Mouse (Mus musculus) midbrain, embryonic 12.5 days (tissue): ENCODE measurements at regions not wholly inside any gene's neighbourhood (a gene's known extent, or its start where the extent isn't known, plus 50 kb on each side); places are given as distances from the start of the nearest gene placed in this dataset.

Experiments
- ATAC-seq: fragments of 200-750 bp; cut with Nextera tagmentation; 2 replicates; pipeline ENCODE4 v1.8.0; 2017; ENCODE audit warnings: low read depth, moderate TSS enrichment, moderate library complexity; ENCODE audit not compliant: low FRiP score
- H3K27ac ChIP-seq: fragments of 300-500 bp; sonication (generic); replicated peaks from 2 replicates; pipeline ENCODE4 v1.5.1; 2016; ENCODE audit warnings: mild to moderate bottlenecking
- H3K27me3 ChIP-seq: fragments of 300-500 bp; sonication (generic); 2 replicates; pipeline ENCODE4 v1.6.1; 2016; ENCODE audit warnings: mild to moderate bottlenecking
- H3K36me3 ChIP-seq: fragments of 300-500 bp; sonication (generic); 2 replicates; pipeline ENCODE4 v1.6.1; 2016
- H3K4me1 ChIP-seq: fragments of 300-500 bp; sonication (generic); 2 replicates; pipeline ENCODE4 v1.6.1; 2016
- H3K4me2 ChIP-seq: fragments of 300-500 bp; sonication (generic); replicated peaks from 2 replicates; pipeline ENCODE4 v1.6.1; 2016; ENCODE audit warnings: mild to moderate bottlenecking, moderate library complexity
- H3K4me3 ChIP-seq: fragments of 300-500 bp; sonication (generic); 2 replicates; pipeline ENCODE4 v1.5.1; 2016; ENCODE audit warnings: mild to moderate bottlenecking
- H3K9ac ChIP-seq: fragments of 300-500 bp; sonication (generic); replicated peaks from 2 replicates; pipeline ENCODE4 v1.6.1; 2016; ENCODE audit warnings: mild to moderate bottlenecking, moderate library complexity
- H3K9me3 ChIP-seq: fragments of 300-500 bp; sonication (generic); 2 replicates; pipeline ENCODE4 v1.6.1; 2016; ENCODE audit warnings: mild to moderate bottlenecking
- WGBS: fragments of 180-500 bp; shearing (Covaris S2); methylation state at CpG from one replicate; pipeline ENCODE4 v1.1.7; 2016; 5-methylcytosine and 5-hydroxymethylcytosine counted together

GRCm38 (mm10) chr15:60101485-60102280 lies 85.3 kb upstream of the 4933412E24Rik start:
- 78% methylated on average over 4 of the region's 4 CpGs for WGBS
- no peak for ATAC-seq

GRCm38 (mm10) chr15:60097141-60097540 lies 80.7 kb upstream of the 4933412E24Rik start:
- no peak overlapping the region for H3K4me2 ChIP-seq
- no peaks in the 10 kb centered on the region for H3K36me3 ChIP-seq
- H3K4me3 ChIP-seq = no peak overlapping the region
- no peak overlapping the region for H3K9ac ChIP-seq
- no peaks in the 10 kb centered on the region for H3K27me3 ChIP-seq
- no peak overlapping the region for H3K27ac ChIP-seq
- ATAC-seq = peak; percentile 82
- no peaks in the 10 kb centered on the region for H3K4me1 ChIP-seq
- 12% methylated on average over 4 of the region's 4 CpGs for WGBS
- H3K9me3 ChIP-seq = no peaks in the 10 kb centered on the region

More at GRCm38 (mm10) chr15:60101485-60102280, 85.3 kb upstream of the 4933412E24Rik start:
- Histone ChIP-seq H3K4me2 (no peak overlapping the region), H3K27me3 (no peaks in the 10 kb centered on the region), H3K4me1 (no peaks in the 10 kb centered on the region), H3K9ac (no peak overlapping the region), H3K4me3 (no peak overlapping the region), H3K9me3 (no peaks in the 10 kb centered on the region), H3K36me3 (no peaks in the 10 kb centered on the region), H3K27ac (no peak overlapping the region)

DNA sequence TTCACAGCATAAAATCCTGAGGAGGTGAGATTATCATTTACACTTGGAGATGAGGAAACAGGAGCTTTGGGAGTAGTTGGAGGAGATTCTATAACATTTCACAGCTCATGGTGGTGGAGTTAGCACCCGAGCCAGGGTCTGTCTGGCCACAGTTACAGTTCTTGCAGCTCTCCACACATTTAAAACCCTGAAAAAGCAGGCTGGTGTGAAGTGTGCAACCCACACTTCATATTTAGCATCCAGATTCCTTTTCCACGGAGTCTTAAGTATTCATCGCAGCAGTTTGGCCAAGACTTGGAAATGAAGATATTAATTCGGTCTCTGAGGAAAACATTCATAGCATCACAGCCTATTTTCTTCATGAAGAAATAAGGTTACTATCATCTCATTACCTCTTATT lies 79.7 kb upstream of the 4933412E24Rik start:
- Histone ChIP-seq H3K36me3 (no peaks in the 10 kb centered on the region), H3K27me3 (no peaks in the 10 kb centered on the region), H3K4me1 (no peaks in the 10 kb centered on the region), H3K4me2 (no peak overlapping the region), H3K27ac (no peak overlapping the region), H3K4me3 (no peak overlapping the region), H3K9me3 (no peaks in the 10 kb centered on the region), H3K9ac (no peak overlapping the region)
- no peak for ATAC-seq
- WGBS = 88% methylated on average over 4 of the region's 4 CpGs

DNA sequence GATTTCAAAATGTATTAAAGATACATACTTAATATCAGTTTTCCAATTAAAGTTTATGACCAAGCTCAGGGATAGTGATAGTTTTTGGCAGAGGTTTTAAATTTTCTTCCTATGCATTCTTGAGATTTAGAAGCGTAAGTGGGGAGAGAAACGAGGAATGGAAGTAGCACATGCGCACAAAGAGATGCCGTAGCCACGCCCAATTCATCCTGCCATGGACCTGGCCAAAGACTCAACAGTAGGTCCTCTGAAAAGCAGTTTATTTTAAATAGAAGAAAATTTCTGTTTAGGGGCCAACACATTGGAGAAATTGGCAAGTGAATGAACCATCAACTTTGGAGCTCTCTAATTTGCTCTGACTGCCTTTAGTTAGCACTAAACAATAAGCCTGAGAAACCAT lies 73.5 kb upstream of the 4933412E24Rik start:
- Histone ChIP-seq H3K9ac (no peak overlapping the region), H3K27me3 (no peaks in the 10 kb centered on the region), H3K4me1 (no peaks in the 10 kb centered on the region), H3K4me3 (no peak overlapping the region), H3K9me3 (no peaks in the 10 kb centered on the region), H3K27ac (no peak overlapping the region), H3K36me3 (no peaks in the 10 kb centered on the region), H3K4me2 (no peak overlapping the region)
- WGBS = 89% methylated on average over 5 of the region's 5 CpGs
- no peak for ATAC-seq

DNA sequence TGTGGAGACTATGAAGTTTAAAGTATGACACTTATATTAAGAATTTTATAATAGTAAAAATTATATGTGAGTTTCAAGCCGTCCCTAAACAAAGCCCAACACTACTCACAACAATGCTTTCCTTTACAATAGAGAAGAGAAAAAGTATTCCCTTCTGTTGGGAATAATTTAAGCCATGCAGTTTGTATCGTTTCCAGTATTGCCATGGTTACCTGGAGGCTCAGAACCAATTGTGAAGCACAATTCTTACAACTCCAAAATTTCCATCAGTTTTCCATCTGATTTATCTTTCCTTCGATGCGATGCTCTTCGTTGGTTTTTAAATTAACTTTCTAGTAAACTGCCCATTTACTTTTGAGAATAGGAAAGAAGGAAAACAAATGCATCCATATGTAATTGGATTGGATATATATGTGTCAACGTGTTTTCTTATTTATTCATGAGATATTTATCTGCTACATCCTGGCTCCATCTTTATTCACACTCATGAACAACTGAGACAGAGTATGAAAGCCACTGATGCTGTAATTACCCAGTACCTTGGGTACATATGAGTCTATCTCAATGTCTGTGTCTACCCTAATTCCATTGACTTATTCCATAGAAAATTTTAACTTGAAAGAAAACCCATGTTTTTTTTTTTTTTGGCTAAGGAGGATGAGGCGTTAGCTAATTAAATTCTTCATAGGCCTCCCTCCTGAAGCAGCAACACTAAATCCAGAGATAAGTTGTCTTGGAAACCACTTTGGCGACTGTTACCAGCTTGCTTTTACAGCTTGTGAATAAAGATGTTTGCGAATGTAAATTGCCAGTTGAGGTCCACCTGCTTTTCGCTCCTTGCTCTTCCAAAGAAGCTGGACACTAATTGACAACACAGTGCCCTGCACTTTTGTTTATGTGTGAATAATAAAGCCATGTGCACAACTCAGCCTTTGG lies 72.8 kb upstream of the 4933412E24Rik start:
- no peak for ATAC-seq
- Histone ChIP-seq H3K4me2 (no peak overlapping the region), H3K9me3 (no peaks in the 10 kb centered on the region), H3K9ac (no peak overlapping the region), H3K4me3 (no peak overlapping the region), H3K4me1 (no peaks in the 10 kb centered on the region), H3K27me3 (no peaks in the 10 kb centered on the region), H3K27ac (no peak overlapping the region), H3K36me3 (no peaks in the 10 kb centered on the region)
- WGBS = 62% methylated on average over 10 of the region's 10 CpGs
